Mouse (Mus musculus) CD4-positive, CD25-positive, alpha-beta regulatory T cell (primary cell): ENCODE results near the gene Mageb18. TPM values are rescaled to one million over a fixed set of nuclear protein-coding genes. Genes with fewer than 3 reads are reported as not detected.

Source experiments
- polyA plus RNA-seq: library from polyadenylated mRNA; unstranded; fragments of 100-300 nt; shearing (Covaris generic); gene quantifications from one replicate; pipeline ENCODE4 v1.2.1, GENCODE M21; 2017

Mageb18 gene
- not detected for polyA plus RNA-seq

GRCm38 (mm10) chrX:92599472-92599871 lies at the start of gene Mageb18:
Mageb18 (minus strand) TSS chrX:92599572.

DNA sequence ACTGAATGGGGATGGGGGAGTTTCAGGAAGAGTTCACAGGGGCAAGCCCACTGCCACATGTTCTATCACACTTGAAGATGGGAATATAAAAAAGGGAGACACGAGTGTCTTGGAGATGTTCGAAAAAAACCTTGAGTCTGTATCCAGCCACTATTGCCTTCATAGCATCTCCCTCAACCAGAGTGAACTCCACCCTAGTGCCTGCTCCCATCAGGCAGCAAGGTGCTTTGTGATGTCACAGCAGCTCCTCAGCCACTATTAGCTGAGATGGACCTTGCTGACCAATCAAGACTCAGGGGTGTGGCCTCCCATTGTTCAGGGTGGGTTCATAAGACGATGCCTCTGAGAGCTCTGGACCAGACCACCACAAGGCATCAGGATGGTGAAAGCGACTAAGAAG lies 109.7 kb downstream of the Mageb18 start, which contains the start of gene Gm5941:
TSS of gene Gm5941 (plus strand) at position 301 of the 400 bp plus-strand sequence.

Other genes starting within 250 kb of the Mageb18 start
- not detected for gene Gm5941, start 109.6 kb downstream of the Mageb18 start, polyA plus RNA-seq